Mouse (Mus musculus): ENCODE results near the gene Aldh5a1. TPM values are rescaled to one million over a fixed set of nuclear protein-coding genes. Genes with fewer than 3 reads are reported as not detected.

Gene Aldh5a1
- polyA plus RNA-seq, 1 experiment: 0.50 TPM

DNA sequence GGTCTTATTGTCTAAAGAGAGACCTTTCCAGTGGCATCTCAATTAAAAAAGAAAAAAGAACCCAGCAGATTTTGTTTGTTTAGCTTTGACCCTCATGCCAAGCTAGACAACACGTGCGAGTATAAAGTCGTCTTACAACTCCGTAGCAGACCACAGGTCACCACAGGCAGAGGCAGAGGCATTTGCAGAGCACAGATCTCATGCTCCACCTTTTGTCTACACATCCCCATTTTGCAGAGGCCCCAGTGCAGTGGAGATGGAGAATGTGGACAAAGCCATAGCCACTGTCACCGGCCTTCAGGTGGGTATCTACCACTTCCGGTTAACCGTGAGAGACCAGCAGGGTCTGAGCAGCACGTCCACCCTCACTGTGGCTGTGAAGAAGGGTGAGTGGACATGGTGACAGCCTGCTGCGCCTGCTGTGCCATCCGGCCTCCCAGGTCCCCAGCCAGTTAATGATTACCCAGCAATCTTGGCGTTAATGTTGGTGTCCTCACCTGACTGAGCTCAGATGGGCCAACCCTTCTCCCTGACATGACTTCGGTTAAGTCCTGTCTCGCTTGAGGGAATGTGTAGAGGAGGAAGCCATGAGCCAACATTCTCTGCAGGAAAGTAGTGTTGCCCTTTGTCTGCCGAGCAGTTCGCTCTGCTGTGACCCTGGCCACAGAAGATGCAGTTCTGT, 58.0 kb downstream of the Aldh5a1 start:
- Histone ChIP-seq H3K4me1 (ENCODE audit: control insufficient read depth, insufficient read depth, insufficient read length) (no peaks in the 10 kb centered on the region), H3K36me3 (ENCODE audit: control insufficient read depth, insufficient read depth, low read length) (no peaks in the 10 kb centered on the region), H3K27me3 (ENCODE audit: control insufficient read depth, insufficient read depth, low read length) (no peaks in the 10 kb centered on the region), H3K27ac (ENCODE audit: insufficient read depth, low read length) (no peak overlapping the region), H3K4me3 (ENCODE audit: extremely low read depth, insufficient read depth, insufficient read length) (no peak overlapping the region)
- DNase-seq (ENCODE audit: low read depth in 1 of 2, low spot score in 2 of 2): no peak
- TF ChIP-seq POLR2A (IDR thresholded peaks at IDR 0.05; ENCODE audit: low read depth, low read length): no peak
- TF ChIP-seq CTCF (IDR thresholded peaks at IDR 0.05; ENCODE audit: extremely low read depth, insufficient read depth, insufficient read length, insufficient replicate concordance): no peak
- 87% methylated on average over 15 of the region's 15 CpGs for WGBS

DNA sequence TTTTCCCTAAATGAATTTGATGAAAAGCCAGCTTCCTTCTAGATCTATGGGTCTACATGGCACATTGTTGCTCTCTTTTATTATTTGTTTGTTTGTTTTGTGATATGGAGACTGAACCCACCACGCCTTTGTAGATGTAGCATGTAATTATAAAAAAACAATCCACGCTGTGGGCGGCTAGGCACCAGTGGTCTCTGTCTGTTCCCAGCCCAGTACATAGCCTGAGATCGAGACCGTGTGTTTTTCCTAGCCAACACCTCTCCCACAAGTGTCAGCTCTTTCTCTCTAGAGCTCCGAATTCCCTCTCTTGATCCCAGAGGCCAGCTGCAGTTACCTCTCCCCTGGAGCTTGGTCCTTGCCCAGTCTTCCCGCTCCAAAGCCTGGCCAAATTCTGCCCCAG, 69.2 kb downstream of the Aldh5a1 start:
- 91% methylated on average over 7 of the region's 7 CpGs for whole genome bisulfite sequencing
- no peak overlapping the region for H3K27ac ChIP-seq (ENCODE audit: insufficient read depth, low read length)
- no peak for DNase-seq (ENCODE audit: low read depth in 1 of 2, low spot score in 2 of 2)
- no peaks in the 10 kb centered on the region for H3K36me3 ChIP-seq (ENCODE audit: control insufficient read depth, insufficient read depth, low read length)
- 0 out of 2 replicates have a peak, but pooled peaks cover 5% of the 10 kb centered on the region for H3K4me1 ChIP-seq (ENCODE audit: control insufficient read depth, insufficient read depth, insufficient read length)
- H3K27me3 ChIP-seq (ENCODE audit: control insufficient read depth, insufficient read depth, low read length): no peaks in the 10 kb centered on the region
- TF ChIP-seq CTCF (IDR thresholded peaks at IDR 0.05; ENCODE audit: extremely low read depth, insufficient read depth, insufficient read length, insufficient replicate concordance) (no peak), POLR2A (IDR thresholded peaks at IDR 0.05; ENCODE audit: low read depth, low read length) (no peak)
- H3K4me3 ChIP-seq (ENCODE audit: extremely low read depth, insufficient read depth, insufficient read length): no peak overlapping the region

DNA sequence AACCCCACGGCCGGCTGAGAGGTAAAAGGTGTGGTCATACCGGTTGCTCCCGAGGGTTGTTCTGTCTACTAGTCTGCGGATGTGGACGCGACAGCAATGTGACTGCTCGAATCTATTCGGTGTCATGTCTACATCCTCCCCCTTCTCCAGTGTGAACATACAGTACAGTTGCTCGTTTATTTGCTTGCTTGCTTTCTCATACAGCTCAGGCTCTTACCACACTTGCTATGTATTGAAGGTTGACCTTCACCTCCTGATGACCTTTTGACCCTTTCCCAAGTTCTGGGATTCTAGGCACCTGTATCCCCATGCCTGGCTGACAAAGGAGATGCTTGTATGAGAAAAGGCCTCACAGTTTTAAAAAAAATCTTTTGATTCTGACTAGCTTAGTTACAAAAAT, 69.7 kb downstream of the Aldh5a1 start:
- no peak overlapping the region for H3K4me3 ChIP-seq (ENCODE audit: extremely low read depth, insufficient read depth, insufficient read length)
- no peak for DNase-seq (ENCODE audit: low read depth in 1 of 2, low spot score in 2 of 2)
- H3K4me1 ChIP-seq (ENCODE audit: control insufficient read depth, insufficient read depth, insufficient read length): 0 out of 2 replicates have a peak, but pooled peaks cover 5% of the 10 kb centered on the region
- no peaks in the 10 kb centered on the region for H3K27me3 ChIP-seq (ENCODE audit: control insufficient read depth, insufficient read depth, low read length)
- H3K36me3 ChIP-seq (ENCODE audit: control insufficient read depth, insufficient read depth, low read length): no peaks in the 10 kb centered on the region
- TF ChIP-seq POLR2A (IDR thresholded peaks at IDR 0.05; ENCODE audit: low read depth, low read length) (no peak), CTCF (IDR thresholded peaks at IDR 0.05; ENCODE audit: extremely low read depth, insufficient read depth, insufficient read length, insufficient replicate concordance) (no peak)
- no peak overlapping the region for H3K27ac ChIP-seq (ENCODE audit: insufficient read depth, low read length)
- WGBS: 89% methylated on average over 10 of the region's 10 CpGs

DNA sequence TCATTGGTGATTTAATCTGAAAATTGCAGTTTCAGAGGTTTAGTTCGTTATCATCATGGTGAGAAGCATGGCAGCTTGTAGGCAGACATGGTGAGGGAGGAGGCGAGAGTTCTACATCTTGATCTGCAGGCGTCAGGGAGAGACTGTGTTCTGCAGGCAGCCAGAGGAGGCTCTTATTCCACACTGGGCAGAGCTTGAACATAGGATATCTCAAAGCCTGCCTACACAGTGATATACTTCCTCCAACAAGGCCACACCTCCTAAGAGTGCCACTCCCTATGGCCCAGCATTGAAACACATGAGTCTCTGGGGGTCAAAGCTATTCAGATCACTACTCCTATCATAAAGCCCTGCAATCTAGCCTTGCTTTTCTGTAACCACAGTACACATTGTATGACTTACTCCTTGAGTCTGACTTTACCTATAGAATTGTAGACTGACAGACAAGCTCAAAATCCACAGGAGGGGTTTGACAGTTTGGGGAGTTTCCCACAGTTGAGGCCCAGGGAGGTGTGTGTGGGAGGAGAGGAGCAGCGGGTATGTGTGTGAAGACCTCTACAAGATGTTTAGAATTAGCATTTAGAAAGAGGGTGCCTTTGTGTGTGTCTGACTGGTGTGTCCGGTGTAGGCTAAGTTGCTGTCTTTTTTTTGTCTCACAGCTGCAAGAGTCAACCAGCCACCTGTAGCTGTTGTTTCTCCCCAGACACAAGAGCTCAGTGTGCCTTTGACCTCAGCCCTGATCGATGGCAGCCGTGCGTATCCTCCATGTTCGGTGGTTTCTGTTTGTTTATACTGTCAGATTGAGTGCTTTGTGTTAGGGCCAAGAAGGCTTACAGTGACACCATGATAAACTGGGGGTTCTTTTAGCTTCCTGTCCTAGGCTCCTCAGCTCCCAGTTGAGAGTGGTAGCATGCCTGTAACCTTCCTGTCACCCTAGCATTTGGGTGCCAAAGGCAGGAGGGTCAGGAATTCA, 70.7 kb downstream of the Aldh5a1 start:
- DNase-seq (ENCODE audit: low read depth in 1 of 2, low spot score in 2 of 2): no peak

DNA sequence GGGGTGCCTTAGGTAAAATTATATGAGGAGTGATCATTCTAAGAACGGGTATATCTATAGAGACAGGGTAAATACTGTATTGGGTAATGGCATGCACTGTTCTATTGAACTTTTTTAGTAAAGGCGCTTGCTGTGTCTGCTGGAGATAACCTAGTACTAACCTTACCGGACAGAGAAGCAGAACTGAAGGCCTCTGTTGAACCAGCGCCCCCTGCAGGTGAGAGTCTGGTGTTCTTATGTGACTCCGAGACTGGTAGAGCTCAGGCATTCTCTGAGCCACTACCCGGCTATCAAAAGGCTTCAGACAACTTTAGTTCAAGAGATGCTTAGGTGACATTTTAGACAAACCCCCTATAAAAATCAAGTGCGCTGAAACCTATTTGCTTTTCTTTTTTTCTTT, 74.9 kb downstream of the Aldh5a1 start:
- no peak overlapping the region for H3K27ac ChIP-seq (ENCODE audit: insufficient read depth, low read length)

More for the DNA sequence above, 70.7 kb downstream of the Aldh5a1 start:
- WGBS: 62% methylated on average over 9 of the region's 9 CpGs
- H3K27me3 ChIP-seq (ENCODE audit: control insufficient read depth, insufficient read depth, low read length): no peaks in the 10 kb centered on the region
- TF ChIP-seq CTCF (IDR thresholded peaks at IDR 0.05; ENCODE audit: extremely low read depth, insufficient read depth, insufficient read length, insufficient replicate concordance) (no peak), POLR2A (IDR thresholded peaks at IDR 0.05; ENCODE audit: low read depth, low read length) (no peak)
- no peak overlapping the region for H3K27ac ChIP-seq (ENCODE audit: insufficient read depth, low read length)
- H3K36me3 ChIP-seq (ENCODE audit: control insufficient read depth, insufficient read depth, low read length): no peaks in the 10 kb centered on the region
- H3K4me3 ChIP-seq (ENCODE audit: extremely low read depth, insufficient read depth, insufficient read length): no peak overlapping the region
- H3K4me1 ChIP-seq (ENCODE audit: control insufficient read depth, insufficient read depth, insufficient read length): 0 out of 2 replicates have a peak, but pooled peaks cover 5% of the 10 kb centered on the region

DNA sequence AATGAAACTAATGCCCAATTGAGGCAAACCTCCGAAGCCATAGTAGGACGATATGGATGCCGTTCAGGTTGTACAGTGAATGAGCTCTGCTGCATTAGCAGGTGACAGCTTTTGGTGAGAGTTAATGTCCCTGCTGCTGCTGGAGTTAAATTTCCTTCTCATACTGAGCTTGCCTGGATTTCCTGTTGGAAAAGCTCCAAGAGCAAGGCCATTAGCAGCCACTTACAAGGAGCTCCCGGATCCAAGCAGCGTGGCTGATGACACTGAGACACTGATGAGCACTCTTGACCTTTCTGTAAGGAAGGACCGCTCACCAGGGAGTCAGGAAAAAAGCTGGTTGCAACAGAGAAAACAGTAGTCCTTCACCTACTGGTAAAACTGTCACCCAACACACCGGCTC, 75.4 kb downstream of the Aldh5a1 start:
- no peak overlapping the region for H3K27ac ChIP-seq (ENCODE audit: insufficient read depth, low read length)
- TF ChIP-seq POLR2A (IDR thresholded peaks at IDR 0.05; ENCODE audit: low read depth, low read length): no peak
- no peak for TF ChIP-seq CTCF (IDR thresholded peaks at IDR 0.05; ENCODE audit: extremely low read depth, insufficient read depth, insufficient read length, insufficient replicate concordance)
- 83% methylated on average over 7 of the region's 7 CpGs for WGBS
- 0 out of 2 replicates have a peak, but pooled peaks cover 5% of the 10 kb centered on the region for H3K4me1 ChIP-seq (ENCODE audit: control insufficient read depth, insufficient read depth, insufficient read length)
- no peak overlapping the region for H3K4me3 ChIP-seq (ENCODE audit: extremely low read depth, insufficient read depth, insufficient read length)
- H3K27me3 ChIP-seq (ENCODE audit: control insufficient read depth, insufficient read depth, low read length): no peaks in the 10 kb centered on the region
- no peaks in the 10 kb centered on the region for H3K36me3 ChIP-seq (ENCODE audit: control insufficient read depth, insufficient read depth, low read length)
- no peak for DNase-seq (ENCODE audit: low read depth in 1 of 2, low spot score in 2 of 2)

More for the DNA sequence above, 74.9 kb downstream of the Aldh5a1 start:
- 68% methylated on average over 7 of the region's 7 CpGs for WGBS
- Histone ChIP-seq H3K4me1 (ENCODE audit: control insufficient read depth, insufficient read depth, insufficient read length) (0 out of 2 replicates have a peak, but pooled peaks cover 5% of the 10 kb centered on the region), H3K27me3 (ENCODE audit: control insufficient read depth, insufficient read depth, low read length) (no peaks in the 10 kb centered on the region), H3K4me3 (ENCODE audit: extremely low read depth, insufficient read depth, insufficient read length) (no peak overlapping the region), H3K36me3 (ENCODE audit: control insufficient read depth, insufficient read depth, low read length) (no peaks in the 10 kb centered on the region)
- DNase-seq (ENCODE audit: low read depth in 1 of 2, low spot score in 2 of 2): peak; percentile 17 to 50
- peak; percentile 45; the same call in 1 of the 2 replicates for TF ChIP-seq CTCF (IDR thresholded peaks at IDR 0.05; ENCODE audit: extremely low read depth, insufficient read depth, insufficient read length, insufficient replicate concordance)
- no peak for TF ChIP-seq POLR2A (IDR thresholded peaks at IDR 0.05; ENCODE audit: low read depth, low read length)

All from spleen, adult 2 months (tissue).